Mouse (Mus musculus) bone marrow, adult 2 months (tissue): ENCODE measurements around the gene Myl3.

Experiments used
- CTCF ChIP-seq: fragments of 200-500 bp; IDR thresholded peaks from 2 replicates; pipeline ENCODE4 v1.5.1; 2011; ENCODE audit warnings: low read length, control low read depth; ENCODE audit not compliant: control insufficient read depth, insufficient read depth
- POLR2A ChIP-seq: fragments of 200-500 bp; IDR thresholded peaks from 2 replicates; pipeline ENCODE4 v1.6.1; 2011; ENCODE audit warnings: low read depth, mild to moderate bottlenecking, control low read depth, low read length, borderline replicate concordance; ENCODE audit not compliant: control insufficient read depth

- no peak for TF ChIP-seq CTCF
- no peak for TF ChIP-seq POLR2A
Measured at GRCm38 (mm10) chr9:110762763-110763162, 21.1 kb downstream of the Myl3 start.
